Mouse (Mus musculus) c-Kit-positive CD71-negative TER-119-negative erythroid progenitor cells, embryonic 14.5 days (primary cell): Measurements from ENCODE around the gene Ltbp1.

Experiments
- DNase-seq: peaks from one replicate; pipeline ENCODE4 v3.0.0-alpha.2; 2013; ENCODE audit warnings: low read depth

Ltbp1 gene

DNA sequence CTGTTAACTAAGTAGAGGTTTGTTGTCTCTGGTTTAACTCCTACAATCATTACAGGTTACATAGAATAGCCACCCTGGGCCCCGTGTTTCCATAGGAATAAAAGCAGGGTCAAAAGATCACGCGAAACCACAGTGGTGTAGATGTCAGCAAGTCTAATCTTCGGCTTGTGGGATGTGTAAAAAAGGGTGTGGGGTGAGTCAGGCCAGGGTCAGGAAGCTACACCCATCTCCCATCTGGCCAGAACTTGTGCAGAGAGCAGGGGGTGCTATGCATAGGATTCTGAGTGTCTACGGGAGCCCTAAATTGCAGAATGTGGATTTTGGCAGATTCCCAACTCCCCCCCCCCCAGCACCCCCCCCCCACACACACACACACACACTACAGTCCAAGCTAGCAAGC is 432.8 kb downstream of the Ltbp1 start:
- DNase-seq, result no peak

DNA sequence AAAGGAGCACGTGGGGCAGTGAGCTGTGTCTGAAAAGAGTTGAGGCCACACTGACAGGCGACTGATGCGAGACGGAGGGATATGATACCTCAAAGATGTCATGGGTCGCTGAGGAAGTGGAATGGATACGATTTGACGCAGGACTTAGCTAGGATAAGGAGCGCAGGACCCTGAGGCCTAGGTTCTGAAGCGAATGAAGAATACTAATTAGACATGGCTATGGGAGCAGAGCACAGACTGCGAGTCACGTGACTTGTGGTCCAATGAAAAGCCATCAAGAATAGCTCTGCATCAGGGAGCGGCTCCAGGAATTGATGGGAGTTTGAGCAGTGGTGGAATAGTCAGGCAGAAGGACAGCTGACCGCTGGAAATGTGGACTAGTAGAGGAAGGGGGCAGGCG is 433.7 kb downstream of the Ltbp1 start:
- DNase-seq, result no peak

DNA sequence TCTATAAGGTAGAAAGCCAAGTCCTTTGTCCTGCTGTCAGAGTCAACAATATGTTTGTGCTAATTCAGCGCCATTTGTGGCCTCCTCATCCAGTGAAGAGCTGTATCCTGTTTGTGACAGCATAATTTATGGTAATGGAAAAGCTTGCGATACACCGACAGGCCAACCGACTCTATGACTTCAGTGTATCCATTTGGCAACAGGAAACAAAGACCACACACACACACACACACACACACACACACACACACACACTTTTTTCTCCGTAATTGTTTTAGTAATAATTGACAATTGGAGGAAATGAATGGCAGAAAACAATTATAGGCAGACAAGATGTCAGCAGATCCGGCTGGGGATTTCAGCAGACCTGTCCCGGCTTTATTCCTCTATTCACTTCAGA is 435.3 kb downstream of the Ltbp1 start:
- no peak for DNase-seq

DNA sequence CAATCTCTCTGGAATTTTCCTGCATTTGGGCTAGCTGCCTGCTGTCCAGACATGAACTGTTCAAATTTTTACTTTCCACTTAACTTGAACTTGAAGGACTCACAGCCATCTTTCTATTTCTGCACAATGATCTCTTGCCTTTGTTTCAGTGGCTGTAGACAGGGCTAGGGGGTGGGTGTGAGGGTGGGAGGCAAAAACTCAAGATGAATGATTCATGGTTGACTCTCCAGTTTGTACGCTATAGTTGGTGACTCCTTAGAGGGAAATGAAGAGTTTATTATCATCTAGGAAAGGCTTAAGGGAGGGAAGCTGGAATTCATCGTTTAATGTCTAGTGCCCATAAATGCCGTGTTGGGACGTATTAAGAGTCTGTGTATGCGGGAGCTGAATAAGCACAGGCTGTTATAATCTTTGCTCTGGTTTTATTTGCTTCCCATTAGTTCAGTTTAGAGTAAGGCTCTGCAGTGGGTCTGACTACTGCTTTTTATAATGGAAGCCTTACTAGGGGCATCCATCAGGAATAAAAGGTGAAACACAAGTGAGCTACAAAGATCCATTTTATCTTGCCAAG is 436.0 kb downstream of the Ltbp1 start:
- no peak for DNase-seq
